Mouse (Mus musculus) kidney, postnatal 0 days (tissue): ENCODE results near the gene Npas3. TPM values are rescaled to one million over a fixed set of nuclear protein-coding genes. Genes with fewer than 3 reads are reported as not detected.

Experiments used
- ATAC-seq: fragments of 200-750 bp; cut with Nextera tagmentation; replicated peaks from 2 replicates; pipeline ENCODE4 v1.8.0; 2017; ENCODE audit warnings: low read depth, moderate number of reproducible peaks, moderate TSS enrichment, moderate library complexity; ENCODE audit not compliant: low FRiP score
- DNase-seq: peaks from one replicate; pipeline ENCODE4 v3.0.0-alpha.2; 2016; ENCODE audit warnings: low spot score
- H3K27ac ChIP-seq: fragments of 300-500 bp; sonication (generic); 2 replicates; pipeline ENCODE4 v1.5.1; 2014; ENCODE audit warnings: mild to moderate bottlenecking
- H3K27me3 ChIP-seq: fragments of 300-500 bp; sonication (generic); 2 replicates; pipeline ENCODE4 v1.6.1; 2014; ENCODE audit warnings: low read length, mixed read lengths; ENCODE audit not compliant: insufficient read depth
- H3K36me3 ChIP-seq: fragments of 300-500 bp; sonication (generic); 2 replicates; pipeline ENCODE4 v1.6.1; 2014; ENCODE audit warnings: low read length, mixed read lengths; ENCODE audit not compliant: insufficient read depth
- H3K4me1 ChIP-seq: fragments of 300-500 bp; sonication (generic); replicated peaks from 2 replicates; pipeline ENCODE4 v1.6.1; 2014; ENCODE audit warnings: antibody characterized with exemption, low read length, mixed read lengths; ENCODE audit not compliant: insufficient read depth
- H3K4me2 ChIP-seq: fragments of 300-500 bp; sonication (generic); 2 replicates; pipeline ENCODE4 v1.6.1; 2014; ENCODE audit warnings: mild to moderate bottlenecking, low read length, moderate library complexity, mixed read lengths
- H3K4me3 ChIP-seq: fragments of 300-500 bp; sonication (generic); replicated peaks from 2 replicates; pipeline ENCODE4 v1.5.1; 2014; ENCODE audit warnings: low read depth, low read length
- H3K9ac ChIP-seq: fragments of 300-500 bp; sonication (generic); 2 replicates; pipeline ENCODE4 v1.6.1; 2014; ENCODE audit warnings: low read depth, low read length
- H3K9me3 ChIP-seq: fragments of 300-500 bp; sonication (generic); replicated peaks from 2 replicates; pipeline ENCODE4 v1.6.1; 2016; ENCODE audit warnings: low read length, inconsistent platforms, mixed read lengths
- CTCF ChIP-seq: IDR thresholded peaks from 2 replicates; pipeline ENCODE4 v1.5.1; 2016; ENCODE audit warnings: antibody characterized with exemption, low read depth, mild to moderate bottlenecking, moderate library complexity
- WGBS: fragments of 180-500 bp; shearing (Covaris S2); extraction: QIAGEN DNeasy Blood & Tissue Kit; methylation state at CpG from one replicate; pipeline ENCODE4 v1.1.7; 2014; 5-methylcytosine and 5-hydroxymethylcytosine counted together
- polyA plus RNA-seq: library from polyadenylated mRNA; unstranded; fragments of >200 nt; fragmentation: Nextera tagmentation; extraction: Ambion mirVana; gene quantifications from 2 replicates; pipeline ENCODE4 v1.2.1, GENCODE M21; 2015

Npas3 gene
- polyA plus RNA-seq, 1 experiment from 2014 or later, result 1.2 TPM

- Histone ChIP-seq H3K9ac (no peak overlapping the region), H3K36me3 (no peaks in the 10 kb centered on the region), H3K27me3 (no peaks in the 10 kb centered on the region), H3K4me3 (no peak overlapping the region), H3K4me1 (no peaks in the 10 kb centered on the region), H3K4me2 (no peak overlapping the region), H3K9me3 (no peaks in the 10 kb centered on the region), H3K27ac (no peak overlapping the region)
- no peak for TF ChIP-seq CTCF
- WGBS, result 91% methylated on average over 10 of the region's 10 CpGs
- ATAC-seq (no peak), DNase-seq (no peak)
Measured at GRCm38 (mm10) chr12:53290846-53291245, 42.4 kb downstream of the Npas3 start.

GRCm38 (mm10) chr12:53292010-53292409 lies 43.5 kb downstream of the Npas3 start:
- H3K9ac ChIP-seq, result no peak overlapping the region
- no peak overlapping the region for H3K27ac ChIP-seq
- no peak for ATAC-seq
- no peaks in the 10 kb centered on the region for H3K4me1 ChIP-seq
- 73% methylated on average over 8 of the region's 8 CpGs for WGBS
- no peak for DNase-seq
- H3K4me2 ChIP-seq, result no peak overlapping the region
- no peak for TF ChIP-seq CTCF
- no peaks in the 10 kb centered on the region for H3K27me3 ChIP-seq
- H3K4me3 ChIP-seq, result no peak overlapping the region
- H3K36me3 ChIP-seq, result no peaks in the 10 kb centered on the region
- H3K9me3 ChIP-seq, result no peaks in the 10 kb centered on the region

GRCm38 (mm10) chr12:53292508-53293300 lies 44.2 kb downstream of the Npas3 start:
- Histone ChIP-seq H3K27me3 (no peaks in the 10 kb centered on the region), H3K4me3 (no peak overlapping the region), H3K27ac (no peak overlapping the region), H3K9ac (no peak overlapping the region), H3K9me3 (no peaks in the 10 kb centered on the region), H3K4me2 (no peak overlapping the region), H3K36me3 (no peaks in the 10 kb centered on the region), H3K4me1 (no peaks in the 10 kb centered on the region)
- no peak for TF ChIP-seq CTCF
- DNase-seq (peak; percentile 7), ATAC-seq (no peak)
- 74% methylated on average over 17 of the region's 17 CpGs for WGBS

- Histone ChIP-seq H3K9me3 (no peaks in the 10 kb centered on the region), H3K9ac (no peak overlapping the region), H3K4me1 (no peaks in the 10 kb centered on the region), H3K4me3 (no peak overlapping the region), H3K27me3 (no peaks in the 10 kb centered on the region), H3K4me2 (no peak overlapping the region), H3K27ac (no peak overlapping the region), H3K36me3 (no peaks in the 10 kb centered on the region)
- ATAC-seq (no peak), DNase-seq (no peak)
- TF ChIP-seq CTCF, result no peak
- 96% methylated on average over 7 of the region's 7 CpGs for WGBS
Measured at GRCm38 (mm10) chr12:53294011-53294410, 45.5 kb downstream of the Npas3 start.

- DNase-seq, result peak; percentile 32
- ATAC-seq, result no peak
- H3K9ac ChIP-seq, result no peak overlapping the region
- 20% methylated on average over 7 of the region's 7 CpGs for WGBS
- H3K9me3 ChIP-seq, result no peaks in the 10 kb centered on the region
- H3K36me3 ChIP-seq, result no peaks in the 10 kb centered on the region
- H3K4me3 ChIP-seq, result no peak overlapping the region
- TF ChIP-seq CTCF, result no peak
- H3K27me3 ChIP-seq, result no peaks in the 10 kb centered on the region
- H3K27ac ChIP-seq, result no peak overlapping the region
- no peak overlapping the region for H3K4me2 ChIP-seq
- no peaks in the 10 kb centered on the region for H3K4me1 ChIP-seq
Measured at GRCm38 (mm10) chr12:53295747-53296146, 47.3 kb downstream of the Npas3 start.

GRCm38 (mm10) chr12:53297946-53298840 lies 49.7 kb downstream of the Npas3 start:
- H3K4me1 ChIP-seq, result no peaks in the 10 kb centered on the region
- ATAC-seq (no peak), DNase-seq (peak; percentile 45)
- peak overlapping the region; percentile 46 for H3K4me2 ChIP-seq
- H3K4me3 ChIP-seq, result peak overlapping the region; percentile 15; the same call in 1 of the 2 replicates
- no peak for TF ChIP-seq CTCF
- H3K9me3 ChIP-seq, result no peaks in the 10 kb centered on the region
- 59% methylated on average over 16 of the region's 16 CpGs for WGBS
- no peaks in the 10 kb centered on the region for H3K27me3 ChIP-seq
- no peak overlapping the region for H3K27ac ChIP-seq
- H3K9ac ChIP-seq, result no peak overlapping the region
- H3K36me3 ChIP-seq, result no peaks in the 10 kb centered on the region
